Mouse (Mus musculus) bone marrow macrophage, adult 2 months (primary cell): ENCODE results near the gene Zhx3. TPM values are rescaled to one million over a fixed set of nuclear protein-coding genes. Genes with fewer than 3 reads are reported as not detected.

Source experiments
- H3K27ac ChIP-seq: 2 replicates; pipeline ENCODE4 v1.5.1; 2012; ENCODE audit warnings: low read depth, low read length; ENCODE audit not compliant: insufficient read depth
- H3K4me1 ChIP-seq: 2 replicates; pipeline ENCODE4 v1.6.1; 2012; ENCODE audit warnings: low read length; ENCODE audit not compliant: control insufficient read depth, insufficient read depth
- H3K4me3 ChIP-seq: 2 replicates; pipeline ENCODE4 v1.5.1; 2012; ENCODE audit warnings: mild to moderate bottlenecking, low read length, moderate library complexity; ENCODE audit not compliant: insufficient read depth
- CTCF ChIP-seq: IDR thresholded peaks from 2 replicates; pipeline ENCODE4 v1.5.1; 2012; ENCODE audit warnings: low read depth, mild to moderate bottlenecking, low read length, moderate library complexity
- POLR2A ChIP-seq: IDR thresholded peaks from 2 replicates; pipeline ENCODE4 v1.6.1; 2012; ENCODE audit warnings: mild to moderate bottlenecking, low read depth, low read length, borderline replicate concordance
- polyA plus RNA-seq: library from polyadenylated mRNA; stranded (reverse); fragments of >200 nt; gene quantifications from 2 replicates; pipeline ENCODE4 v1.2.4, GENCODE M21; 2012; ENCODE audit not compliant: missing spikeins, insufficient read depth, insufficient read length

Zhx3 gene
- polyA plus RNA-seq, 1 experiment: 6.1 TPM

DNA sequence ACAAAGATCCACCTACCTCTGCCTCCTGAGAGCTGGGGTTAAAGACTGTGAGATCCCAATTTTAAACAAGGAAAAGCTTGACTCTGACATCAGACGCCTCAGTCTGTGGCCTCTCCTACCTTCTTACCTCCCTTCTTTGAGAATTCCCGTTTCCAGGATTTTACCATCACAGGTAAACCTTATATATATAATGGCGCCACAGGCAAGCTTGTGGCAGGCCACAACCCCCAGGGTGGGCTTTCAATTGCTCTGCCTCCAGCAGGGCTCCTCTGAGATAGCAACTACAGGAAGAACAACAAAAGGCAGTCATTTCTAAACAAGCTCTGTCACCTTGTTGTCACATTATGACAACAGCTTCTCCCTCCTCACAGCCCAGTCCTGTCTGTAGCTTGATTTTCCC lies 13.4 kb upstream of the Zhx3 start:
- TF ChIP-seq CTCF (no peak), POLR2A (no peak)
- no peak overlapping the region for H3K27ac ChIP-seq
- H3K4me3 ChIP-seq: no peak overlapping the region
- H3K4me1 ChIP-seq: no peaks in the 10 kb centered on the region

DNA sequence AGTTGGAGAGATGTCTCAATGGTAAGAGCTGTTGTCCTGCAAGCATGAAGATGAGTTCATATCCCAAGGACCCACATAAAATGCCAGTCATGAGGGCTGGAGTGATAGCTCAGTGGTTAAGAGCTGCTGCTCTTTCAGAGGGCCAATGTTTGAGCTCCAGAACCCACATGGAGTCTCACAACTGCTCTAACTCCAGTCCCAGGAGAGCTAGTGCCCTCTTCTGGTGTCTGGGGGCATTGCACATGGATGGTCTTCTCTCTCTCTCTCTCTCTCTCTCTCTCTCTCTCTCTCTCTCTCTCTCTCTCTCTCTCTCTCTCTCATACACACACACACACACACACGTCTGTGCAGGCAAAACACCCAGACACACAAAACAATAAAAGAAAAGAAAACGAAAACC lies 12.0 kb upstream of the Zhx3 start:
- no peak for TF ChIP-seq POLR2A
- peak; percentile 56 for TF ChIP-seq CTCF
- H3K4me3 ChIP-seq: no peak overlapping the region
- H3K27ac ChIP-seq: no peak overlapping the region
- H3K4me1 ChIP-seq: no peaks in the 10 kb centered on the region

DNA sequence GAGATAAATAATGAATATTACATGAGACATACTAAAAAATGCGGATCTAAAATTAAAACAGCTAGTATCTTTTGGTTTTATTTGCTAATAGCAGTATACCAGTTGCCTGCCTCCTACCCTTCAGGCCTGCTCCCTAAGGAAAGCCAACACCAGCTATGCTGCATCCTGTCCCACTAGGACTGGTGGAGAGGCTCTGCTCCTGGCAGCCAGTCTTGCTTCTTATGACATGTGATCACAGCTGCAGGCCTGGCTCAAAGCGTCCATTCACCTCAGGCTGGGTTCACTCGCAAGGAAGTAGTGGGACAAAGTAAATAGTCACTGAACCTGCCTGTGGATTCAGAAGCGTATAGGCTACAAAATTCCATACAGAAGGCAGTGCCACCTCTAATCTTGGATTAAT lies 11.1 kb upstream of the Zhx3 start:
- Histone ChIP-seq H3K4me1 (no peaks in the 10 kb centered on the region), H3K4me3 (no peak overlapping the region), H3K27ac (no peak overlapping the region)
- TF ChIP-seq CTCF (no peak), POLR2A (no peak)

DNA sequence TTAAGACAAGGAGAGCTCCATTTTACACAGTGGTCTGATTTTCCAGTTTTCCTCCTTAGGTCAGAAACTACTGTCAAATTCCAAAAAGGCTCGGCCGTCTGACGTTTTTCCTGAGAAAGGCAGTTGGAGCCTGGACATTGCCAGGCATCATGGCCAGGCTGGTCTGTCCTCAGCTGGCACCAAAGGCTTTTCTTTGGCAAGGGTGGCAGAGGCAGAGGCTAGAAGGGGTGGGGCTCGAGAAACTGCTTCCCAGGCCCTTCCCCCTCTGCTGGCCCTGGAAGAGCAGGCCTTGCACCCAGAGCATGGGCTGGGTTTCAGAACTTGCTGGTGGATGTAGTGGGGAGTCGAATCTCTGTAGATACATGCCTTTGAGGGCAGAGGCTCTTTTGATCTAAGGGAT lies 9.6 kb upstream of the Zhx3 start:
- Histone ChIP-seq H3K4me1 (no peaks in the 10 kb centered on the region), H3K27ac (no peak overlapping the region), H3K4me3 (no peak overlapping the region)
- TF ChIP-seq POLR2A (no peak), CTCF (no peak)

DNA sequence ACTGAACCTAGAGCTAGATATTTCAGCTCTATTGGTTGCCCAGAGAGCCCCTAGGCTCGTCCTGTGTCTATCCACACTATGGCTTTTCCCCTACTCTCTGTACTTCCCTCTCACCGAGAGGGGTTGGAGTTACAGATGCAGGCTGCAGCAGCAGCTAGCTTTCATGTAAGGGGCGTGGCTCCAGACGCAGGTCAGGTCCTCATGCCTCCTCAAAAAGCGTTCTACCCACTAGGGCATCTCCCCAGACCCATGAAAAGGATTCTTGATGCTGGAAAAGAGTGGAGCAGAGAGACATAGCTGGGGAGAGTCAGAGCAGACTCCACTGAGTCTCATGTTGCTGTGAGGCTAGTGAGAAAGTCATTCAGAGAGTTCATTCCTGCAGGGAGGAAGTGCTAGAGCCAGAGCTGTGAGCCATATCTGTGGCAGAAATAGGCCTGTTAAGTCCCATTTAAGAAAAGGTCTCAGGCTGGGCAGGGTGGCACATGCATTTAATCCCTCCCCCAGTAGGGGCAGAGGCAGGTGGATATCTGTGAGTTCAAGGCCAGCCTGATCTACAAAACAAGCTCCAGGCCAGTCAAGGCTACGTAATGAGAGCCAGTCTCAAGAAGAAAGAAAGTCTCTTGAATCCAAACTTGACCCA lies 8.8 kb upstream of the Zhx3 start:
- no peak overlapping the region for H3K4me3 ChIP-seq
- H3K27ac ChIP-seq: no peak overlapping the region
- no peaks in the 10 kb centered on the region for H3K4me1 ChIP-seq
- TF ChIP-seq POLR2A (no peak), CTCF (no peak)

DNA sequence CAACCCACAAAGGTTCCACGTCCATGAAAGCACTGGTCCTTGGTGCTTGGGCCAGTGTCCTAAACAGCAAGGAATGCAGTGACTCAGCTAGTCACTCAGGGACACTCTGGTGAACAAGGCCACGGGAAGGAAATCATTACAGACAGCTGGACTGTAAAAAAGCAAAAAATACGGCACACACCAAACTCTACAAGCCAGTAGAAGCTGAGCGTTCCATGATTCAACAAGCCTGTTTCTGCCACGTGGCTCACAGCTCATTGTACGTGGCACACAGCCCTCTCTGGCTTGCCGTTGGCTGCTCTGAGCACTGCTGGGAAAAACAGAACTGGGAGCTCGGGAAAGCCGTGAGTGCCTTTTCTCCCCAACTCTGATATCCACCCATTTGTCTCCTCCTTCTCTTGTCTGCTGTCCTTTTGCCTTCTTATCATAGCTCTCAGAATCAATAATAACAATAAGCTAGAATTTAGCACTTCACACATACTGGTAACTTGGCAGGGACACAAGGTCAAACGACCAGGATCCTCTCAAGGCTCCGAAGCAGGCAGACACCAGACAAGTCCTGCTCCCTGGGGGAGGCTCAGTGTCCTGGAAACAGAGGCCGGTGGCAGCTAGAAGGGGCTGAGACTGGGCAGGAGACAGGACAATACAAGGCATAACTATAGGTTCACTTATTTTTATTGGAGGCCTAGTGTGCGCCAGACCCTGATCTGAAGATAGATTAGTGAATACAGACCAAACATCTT lies 7.8 kb upstream of the Zhx3 start, which contains the start of gene Lpin3:
Gene Lpin3 (plus strand): TSS at position 218 of the 743 bp plus-strand sequence.
- Histone ChIP-seq H3K27ac (no peak within 1 kb of the TSS), H3K4me1 (no peaks in the 10 kb centered on the region), H3K4me3 (no peak within 1 kb of the TSS)
- no peak for TF ChIP-seq CTCF
- no peak for TF ChIP-seq POLR2A

DNA sequence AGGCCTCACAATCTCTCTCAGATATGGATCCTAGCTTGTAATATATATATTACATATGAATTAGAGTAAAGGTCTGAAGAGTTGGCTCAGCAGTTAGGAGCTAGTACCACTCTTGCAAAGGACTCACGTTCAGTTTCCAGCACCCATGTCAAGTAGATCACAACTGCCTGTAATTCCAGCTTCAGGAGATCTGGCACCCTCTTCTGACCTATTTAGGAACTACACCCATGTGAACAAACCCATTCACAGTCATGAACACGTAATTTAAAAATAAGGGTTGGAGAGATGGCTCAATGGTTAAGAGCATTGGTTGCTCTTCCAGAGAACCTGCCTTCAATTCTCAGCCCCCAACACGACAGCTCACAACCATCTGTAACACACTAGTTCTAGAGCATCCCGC lies 3.3 kb upstream of the Zhx3 start:
- Histone ChIP-seq H3K4me1 (peaks cover 6% of the 10 kb centered on the region), H3K4me3 (no peak overlapping the region), H3K27ac (no peak overlapping the region)
- TF ChIP-seq CTCF (no peak), POLR2A (no peak)

DNA sequence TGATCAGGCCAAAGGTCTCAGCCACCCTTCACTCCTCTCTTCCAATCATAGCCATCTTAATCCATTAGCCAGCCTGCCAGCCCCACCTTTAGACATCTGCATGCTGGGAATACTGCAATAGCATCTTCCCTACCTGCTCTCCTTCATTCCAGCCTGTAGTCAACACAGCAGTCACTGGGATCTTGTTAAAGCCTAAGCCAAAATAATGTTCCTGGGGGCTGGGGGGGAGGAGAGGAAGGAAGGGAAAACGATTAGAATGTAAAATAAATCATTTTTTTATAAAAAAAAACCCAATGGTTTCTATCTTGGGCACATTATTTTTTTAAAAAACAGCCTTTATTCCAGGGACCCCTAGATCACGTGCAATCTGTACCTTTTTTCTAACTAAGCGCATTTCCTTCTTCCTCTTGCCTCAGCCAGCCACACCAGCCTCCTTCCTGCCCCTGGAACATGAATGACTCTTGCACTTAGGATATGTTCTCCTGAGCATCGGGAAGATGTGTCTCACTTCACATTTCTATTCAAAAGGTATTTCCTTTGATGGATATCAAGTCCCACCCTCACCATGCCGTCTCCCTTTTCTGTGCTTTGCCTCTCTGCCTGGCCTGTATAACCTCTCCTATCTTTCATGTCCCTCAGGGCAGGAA lies 1.6 kb upstream of the Zhx3 start:
- Histone ChIP-seq H3K4me3 (no peak overlapping the region), H3K27ac (no peak overlapping the region)

DNA sequence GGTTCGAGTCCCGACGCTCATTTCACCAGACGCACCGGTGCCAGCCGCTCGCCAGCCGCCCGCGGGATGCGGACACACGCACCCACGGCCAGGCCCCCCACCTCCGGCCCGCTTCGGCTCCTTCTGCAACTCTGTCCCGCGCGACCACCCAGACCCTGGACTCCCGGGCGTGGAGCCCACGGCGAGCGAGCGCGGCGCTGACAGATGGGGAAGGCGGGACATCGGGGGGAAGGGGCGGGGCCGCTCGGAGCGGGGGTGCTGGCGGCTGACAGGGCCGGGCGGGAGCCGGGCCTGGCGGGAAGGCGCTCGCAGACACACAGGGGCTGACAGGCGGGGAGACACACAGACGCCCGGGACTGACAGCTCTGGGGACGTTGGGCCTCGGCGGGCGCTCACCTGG lies 403 bp downstream of the Zhx3 start:
- TF ChIP-seq CTCF (no peak), POLR2A (no peak)
- peak overlapping the region; percentile 94 for H3K4me3 ChIP-seq
- peaks cover 6% of the 10 kb centered on the region for H3K4me1 ChIP-seq
- peak overlapping the region; percentile 66 for H3K27ac ChIP-seq

More for the DNA sequence above, 1.6 kb upstream of the Zhx3 start:
- TF ChIP-seq CTCF (no peak), POLR2A (no peak)
- peaks cover 6% of the 10 kb centered on the region for H3K4me1 ChIP-seq

DNA sequence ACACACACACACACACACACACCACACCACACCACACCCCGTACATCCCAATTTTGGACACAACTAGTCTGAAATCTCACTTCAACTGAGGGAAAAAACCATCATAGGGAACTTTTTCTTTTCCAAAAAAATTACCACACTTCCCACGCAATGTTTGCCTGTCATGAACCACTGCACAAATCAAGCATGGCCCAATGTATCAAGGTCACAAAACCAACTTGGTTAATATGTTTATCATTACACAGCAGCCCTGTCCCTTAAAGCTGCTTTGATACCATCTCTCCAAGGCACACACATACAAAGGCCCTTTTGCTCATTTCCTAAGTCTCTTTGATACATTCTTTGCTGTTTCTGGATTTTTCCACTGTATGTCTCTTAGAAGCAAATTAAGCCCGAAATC lies 1.5 kb downstream of the Zhx3 start:
- Histone ChIP-seq H3K27ac (no peak overlapping the region), H3K4me1 (peaks cover 6% of the 10 kb centered on the region), H3K4me3 (no peak overlapping the region)
- TF ChIP-seq CTCF: no peak
- TF ChIP-seq POLR2A: no peak

DNA sequence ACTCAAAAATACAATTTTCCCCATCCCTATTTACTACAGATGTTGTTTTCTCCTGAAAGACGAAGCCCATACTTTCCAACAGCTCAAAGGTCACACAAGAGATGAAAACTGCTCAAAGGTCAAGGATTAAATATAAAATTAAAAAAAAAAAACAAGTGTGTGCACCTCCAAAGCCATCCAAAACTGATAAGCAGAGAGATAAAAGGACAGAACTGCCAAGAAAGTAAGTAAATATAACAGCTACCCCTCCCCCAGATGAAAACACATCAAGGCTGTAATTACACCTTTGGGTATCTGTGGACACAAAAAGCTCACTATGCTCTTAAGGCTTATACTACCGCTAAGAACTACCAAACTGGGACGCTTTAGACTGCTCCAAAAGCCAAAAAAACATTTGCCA lies 3.4 kb downstream of the Zhx3 start:
- H3K27ac ChIP-seq: no peak overlapping the region
- peaks cover 6% of the 10 kb centered on the region for H3K4me1 ChIP-seq
- TF ChIP-seq CTCF (no peak), POLR2A (no peak)
- no peak overlapping the region for H3K4me3 ChIP-seq
